Mouse (Mus musculus): ENCODE measurements at regions not wholly inside any gene's neighbourhood (a gene's known extent, or its start where the extent isn't known, plus 50 kb on each side); places are given as distances from the start of the nearest gene placed in this dataset.

- no peak for DNase-seq (ENCODE audit: low spot score in 2 of 2)
Measured at GRCm38 (mm10) chr1:42471846-42472494, 223.6 kb upstream of the Pou3f3 start.

GRCm38 (mm10) chr1:42472495-42473230 lies 222.9 kb upstream of the Pou3f3 start:
- no peak for DNase-seq (ENCODE audit: low spot score in 2 of 2)

GRCm38 (mm10) chr1:42474197-42474596 lies 221.4 kb upstream of the Pou3f3 start:
- no peak for DNase-seq (ENCODE audit: low spot score in 2 of 2)

GRCm38 (mm10) chr1:42474831-42475230 lies 220.7 kb upstream of the Pou3f3 start:
- DNase-seq (ENCODE audit: low spot score in 2 of 2), result no peak

- no peak for DNase-seq (ENCODE audit: low spot score in 2 of 2)
Measured at GRCm38 (mm10) chr1:42475629-42476028, 219.9 kb upstream of the Pou3f3 start.

GRCm38 (mm10) chr1:42480348-42480920 lies 215.1 kb upstream of the Pou3f3 start:
- no peak for DNase-seq (ENCODE audit: low spot score in 2 of 2)

- no peak for DNase-seq (ENCODE audit: low spot score in 2 of 2)
Measured at GRCm38 (mm10) chr1:42489563-42489962, 206.0 kb upstream of the Pou3f3 start.

GRCm38 (mm10) chr1:42490856-42491643 lies 204.5 kb upstream of the Pou3f3 start:
- DNase-seq (ENCODE audit: low spot score in 2 of 2), result no peak

GRCm38 (mm10) chr1:42491644-42492277 lies 203.8 kb upstream of the Pou3f3 start:
- DNase-seq (ENCODE audit: low spot score in 2 of 2), result no peak

GRCm38 (mm10) chr1:42496022-42496421 lies 199.5 kb upstream of the Pou3f3 start:
- DNase-seq (ENCODE audit: low spot score in 2 of 2), result no peak

GRCm38 (mm10) chr1:42496433-42496832 lies 199.1 kb upstream of the Pou3f3 start:
- no peak for DNase-seq (ENCODE audit: low spot score in 2 of 2)

GRCm38 (mm10) chr1:42498901-42499300 lies 196.7 kb upstream of the Pou3f3 start:
- no peak for DNase-seq (ENCODE audit: low spot score in 2 of 2)

GRCm38 (mm10) chr1:42504491-42504890 lies 191.1 kb upstream of the Pou3f3 start:
- DNase-seq (ENCODE audit: low spot score in 2 of 2), result no peak

GRCm38 (mm10) chr1:42505048-42505729 lies 190.4 kb upstream of the Pou3f3 start:
- no peak for DNase-seq (ENCODE audit: low spot score in 2 of 2)

GRCm38 (mm10) chr1:42514417-42514816 lies 181.2 kb upstream of the Pou3f3 start:
- no peak for DNase-seq (ENCODE audit: low spot score in 2 of 2)

GRCm38 (mm10) chr1:42524401-42524800 lies 171.2 kb upstream of the Pou3f3 start:
- DNase-seq (ENCODE audit: low spot score in 2 of 2), result no peak

- no peak for DNase-seq (ENCODE audit: low spot score in 2 of 2)
Measured at GRCm38 (mm10) chr1:42527746-42528476, 167.7 kb upstream of the Pou3f3 start.

GRCm38 (mm10) chr1:42532908-42533307 lies 162.7 kb upstream of the Pou3f3 start:
- peak in 1 of 2 experiments; percentile 9 for DNase-seq (ENCODE audit: low spot score in 2 of 2)

- no peak for DNase-seq (ENCODE audit: low spot score in 2 of 2)
Measured at GRCm38 (mm10) chr1:42539066-42539539, 156.5 kb upstream of the Pou3f3 start.

Data from gastrocnemius, adult 8-10 months (tissue).